Mouse (Mus musculus) gastrocnemius, adult 18-20 months (tissue): ENCODE data around the gene Tom1l2. TPM values are rescaled to one million over a fixed set of nuclear protein-coding genes. Genes with fewer than 3 reads are reported as not detected.

ENCODE experiments used
- DNase-seq: peaks from one replicate; pipeline ENCODE4 v3.0.0; 2021; ENCODE audit warnings: low spot score
- total RNA-seq, 2 experiments: library from RNA; stranded (reverse); gene quantifications; 2 replicates each; pipeline ENCODE4 v1.2.3; 2021

Gene Tom1l2
- total RNA-seq, 2 experiments from 2014 or later = 61.5 to 67.2 TPM

DNA sequence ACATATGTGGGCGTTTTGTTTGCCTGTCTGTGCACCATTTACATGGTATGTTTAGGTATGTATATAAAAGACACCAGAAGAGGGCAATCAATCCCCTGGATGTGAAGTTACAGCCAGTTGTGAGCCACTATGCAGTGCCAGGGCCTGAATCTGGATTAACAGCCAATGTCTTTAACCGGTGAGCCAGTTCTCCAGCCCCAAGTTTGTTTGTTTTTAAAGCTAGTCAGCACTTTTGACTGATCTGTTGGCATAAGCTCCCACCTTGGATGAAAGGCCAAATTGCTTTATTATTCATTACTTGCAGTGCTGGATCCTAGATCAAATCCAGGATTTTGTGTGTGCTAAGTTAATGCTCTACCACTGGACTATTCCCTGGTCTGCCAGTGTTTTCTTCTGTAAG, 1.3 kb downstream of the Tom1l2 start:
- no peak for DNase-seq

DNA sequence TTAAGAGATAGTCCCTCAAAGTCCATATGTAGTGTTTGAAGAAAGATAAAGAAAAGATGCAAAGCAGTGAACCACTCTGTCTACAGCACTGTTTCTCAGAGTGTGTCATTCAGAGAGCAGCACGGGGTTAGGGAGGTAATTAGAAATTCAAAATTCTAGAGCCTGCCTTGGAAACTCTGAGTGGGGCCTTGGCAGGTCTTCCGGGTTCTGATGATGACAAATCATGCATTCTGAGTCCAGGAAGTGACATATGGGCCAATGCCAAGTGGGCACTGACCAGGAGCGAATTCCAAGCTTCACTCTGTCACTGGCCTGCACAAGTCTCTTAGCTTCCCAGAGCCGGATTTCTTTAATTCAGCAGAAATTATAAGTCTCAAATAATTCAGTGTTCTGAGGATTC, 6.2 kb downstream of the Tom1l2 start:
- peak; percentile 47 for DNase-seq

DNA sequence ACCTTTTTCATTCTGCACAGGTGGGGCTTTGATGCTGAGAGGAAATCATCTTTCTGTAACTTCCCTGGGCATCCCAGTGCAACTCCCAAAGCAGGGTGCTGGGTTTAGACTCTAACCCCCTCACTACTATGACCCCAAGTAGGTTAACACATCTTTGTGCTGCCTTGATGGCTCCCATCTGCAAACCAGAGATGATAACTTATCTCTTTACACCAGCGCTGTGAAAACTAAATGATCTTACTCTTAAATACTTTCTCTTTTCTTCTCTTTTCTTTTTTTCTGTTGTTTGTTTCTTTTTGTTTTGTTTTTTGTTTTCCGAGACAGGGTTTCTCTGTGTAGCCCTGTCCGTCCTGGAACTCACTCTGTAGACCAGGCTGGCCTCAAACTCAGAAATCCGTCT, 6.8 kb downstream of the Tom1l2 start:
- DNase-seq = no peak

DNA sequence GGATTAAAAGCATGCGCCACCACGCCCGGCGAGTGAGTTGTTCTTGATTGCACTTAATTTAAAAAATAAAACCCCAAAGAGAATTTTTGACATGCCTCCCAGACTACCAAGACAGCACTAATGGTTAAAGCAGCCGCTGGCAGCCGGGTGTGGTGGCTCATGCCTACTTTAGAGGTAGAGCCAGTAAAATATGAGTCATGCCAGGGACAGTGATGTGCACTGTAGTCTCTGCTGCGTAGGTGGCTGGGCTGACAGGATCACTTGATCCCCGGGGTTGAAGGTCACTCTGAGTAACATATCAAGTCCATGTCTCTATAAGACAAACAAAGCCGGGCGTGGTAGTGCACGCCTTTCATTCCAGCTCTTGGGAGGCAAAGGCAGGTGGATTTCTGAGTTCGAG, 13.3 kb downstream of the Tom1l2 start:
- DNase-seq = no peak

DNA sequence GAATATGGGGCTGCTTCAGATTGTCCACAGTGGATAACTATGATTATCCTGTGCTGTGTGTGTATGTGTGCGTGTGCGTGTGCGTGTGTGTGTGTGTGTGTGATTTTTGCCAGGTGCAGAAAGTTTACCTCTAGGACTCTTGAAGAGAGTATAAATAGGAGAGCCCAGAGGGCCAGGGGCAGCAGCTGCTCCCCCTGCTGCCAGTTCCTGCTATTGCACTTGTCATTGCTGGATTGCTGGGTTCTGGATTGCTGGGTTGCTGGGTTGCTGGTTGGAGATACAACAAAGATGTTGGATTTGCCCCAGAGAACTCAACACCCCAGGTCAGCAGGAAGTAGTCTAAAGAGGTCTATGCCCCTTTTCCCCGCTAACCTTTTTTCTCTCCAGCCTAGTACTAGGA, 14.4 kb downstream of the Tom1l2 start:
- peak; percentile 47 for DNase-seq

DNA sequence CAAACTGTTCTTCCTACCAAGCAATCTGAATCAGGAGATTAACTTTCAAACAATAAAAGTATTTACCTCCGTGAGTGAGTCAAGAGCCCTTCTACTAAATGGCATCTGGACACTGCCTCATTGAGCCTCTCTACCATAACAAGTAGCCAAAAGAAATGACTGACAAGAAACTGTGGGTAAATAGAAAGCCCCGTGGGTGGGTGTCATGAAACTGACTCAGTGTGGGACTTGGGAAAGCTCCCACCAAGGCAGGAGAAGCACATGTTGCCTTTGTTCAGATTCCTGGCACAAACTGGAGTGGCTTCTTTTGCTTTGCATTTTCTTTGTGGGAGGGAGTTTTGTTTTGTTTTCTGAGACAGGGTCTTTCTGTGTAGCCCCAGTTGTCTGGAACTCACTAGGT, 16.9 kb downstream of the Tom1l2 start:
- DNase-seq = no peak

DNA sequence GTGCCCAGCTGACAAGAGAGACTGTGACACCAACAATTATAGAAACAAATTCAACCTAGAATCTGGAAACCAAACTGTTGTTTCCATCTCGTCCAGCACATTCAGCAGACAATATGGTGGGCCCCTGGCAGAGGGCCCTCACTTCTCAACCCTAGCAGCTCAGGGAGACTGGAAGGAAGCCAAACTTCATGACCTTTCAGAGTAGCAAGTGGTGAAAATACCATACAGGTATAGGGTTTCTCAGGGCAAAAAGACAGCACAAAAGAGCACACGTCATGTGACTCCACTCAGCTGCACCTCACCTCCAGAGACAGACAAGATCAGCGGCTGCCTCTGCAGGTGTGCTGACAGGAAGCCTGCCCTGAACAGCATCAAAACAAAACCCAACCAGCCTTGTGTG, 18.6 kb downstream of the Tom1l2 start:
- DNase-seq = no peak

DNA sequence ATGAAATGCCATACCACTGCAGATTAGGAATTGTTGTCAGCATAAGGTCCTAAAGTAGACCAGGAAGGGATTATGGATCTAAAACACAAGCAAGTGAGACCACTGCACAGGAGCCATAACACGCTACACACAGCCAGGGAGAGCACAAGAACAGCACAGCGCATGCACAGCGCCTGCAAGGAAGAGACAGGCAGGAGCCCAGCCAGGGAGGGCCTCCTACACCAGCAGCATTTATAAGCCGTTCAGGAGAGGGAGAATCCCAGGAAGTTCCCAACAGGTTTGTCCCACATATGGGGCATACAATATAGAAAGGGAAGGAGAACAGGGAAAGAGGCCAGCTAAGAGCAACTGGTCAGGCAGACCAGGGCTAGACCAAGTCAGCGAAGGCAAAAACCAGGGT, 19.2 kb downstream of the Tom1l2 start:
- no peak for DNase-seq

DNA sequence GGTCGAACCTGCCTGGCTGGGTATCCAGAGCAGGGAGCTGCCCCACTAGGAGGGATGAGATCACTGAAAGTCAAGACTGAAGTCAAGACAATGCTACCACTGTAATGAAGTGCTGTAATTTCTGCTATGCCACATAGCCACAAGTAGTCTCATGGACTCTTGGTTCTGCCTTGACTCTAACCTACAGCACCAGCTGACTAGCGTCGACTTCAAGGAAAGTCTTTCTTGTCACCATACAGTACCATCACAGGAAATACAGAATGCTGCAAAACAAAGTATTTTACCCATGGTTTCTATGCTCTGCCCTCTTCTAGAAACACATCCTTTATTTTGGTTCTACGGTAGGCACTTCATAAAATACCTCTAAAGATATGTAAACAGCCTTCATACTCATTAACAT, 22.2 kb downstream of the Tom1l2 start:
- no peak for DNase-seq

DNA sequence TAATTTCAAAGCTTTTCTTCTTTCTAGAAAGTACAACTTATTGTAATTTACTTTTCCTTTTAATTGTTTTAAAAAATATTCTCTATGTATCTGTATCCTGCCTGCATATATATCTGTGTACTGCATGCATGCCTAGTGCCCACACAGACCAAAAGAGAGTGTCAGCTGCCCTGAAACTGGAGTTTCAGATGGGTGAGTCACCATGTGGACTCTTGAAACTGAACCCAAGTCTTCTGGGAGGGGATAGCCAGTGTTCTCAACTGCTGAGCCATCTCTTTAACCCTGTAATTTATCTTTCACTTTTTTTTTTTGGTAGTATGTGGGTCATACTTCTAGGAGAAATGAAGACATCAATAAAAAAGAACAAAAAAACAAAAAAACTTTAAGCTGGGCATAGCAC, 29.0 kb downstream of the Tom1l2 start:
- DNase-seq = no peak

DNA sequence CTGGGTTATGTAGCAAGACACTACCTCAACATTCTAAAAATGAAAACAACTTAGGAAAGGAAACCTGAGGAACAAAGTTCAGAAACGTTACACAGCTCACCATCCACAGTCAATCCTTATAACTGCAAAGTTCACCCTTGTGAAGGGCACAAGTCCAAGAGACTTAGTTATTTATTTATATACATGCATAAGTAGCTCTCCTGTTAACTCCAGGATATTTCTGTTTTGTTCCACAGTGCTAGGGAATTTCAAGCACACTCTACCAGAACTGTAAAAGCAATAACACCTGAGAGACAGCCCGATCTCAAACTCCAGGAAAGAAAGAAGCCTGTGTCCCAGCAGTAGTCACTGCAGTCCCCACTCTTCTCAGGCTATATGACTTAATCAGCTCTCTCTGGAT, 31.3 kb downstream of the Tom1l2 start:
- no peak for DNase-seq

DNA sequence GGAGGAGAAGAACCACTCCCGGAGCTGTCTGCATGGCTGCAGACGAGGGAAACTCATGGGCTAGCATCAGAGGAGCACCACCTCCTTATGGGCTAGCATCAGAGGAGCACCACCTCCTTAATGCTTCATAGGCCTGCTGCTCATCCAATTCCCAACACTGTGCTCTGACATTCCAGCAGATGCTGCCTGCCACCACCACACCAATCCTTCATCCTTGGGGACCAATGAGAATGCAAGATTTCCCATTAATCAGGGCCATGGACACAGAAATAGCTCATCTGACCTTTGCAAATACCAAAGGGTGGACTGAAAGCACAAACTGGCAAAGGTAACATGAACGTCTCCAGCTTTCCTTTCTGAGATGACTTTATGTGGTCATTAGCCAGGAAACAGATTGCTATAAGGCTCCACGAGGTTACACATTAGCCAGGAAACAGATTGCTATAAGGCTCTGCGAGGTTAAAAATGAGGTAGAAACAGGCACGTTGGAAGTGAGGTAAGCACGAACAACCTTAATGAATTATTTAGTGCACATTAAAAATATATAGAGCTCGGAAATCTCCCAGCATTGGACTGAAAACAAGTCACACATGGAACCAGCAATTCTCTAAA, 32.2 kb downstream of the Tom1l2 start:
- no peak for DNase-seq

DNA sequence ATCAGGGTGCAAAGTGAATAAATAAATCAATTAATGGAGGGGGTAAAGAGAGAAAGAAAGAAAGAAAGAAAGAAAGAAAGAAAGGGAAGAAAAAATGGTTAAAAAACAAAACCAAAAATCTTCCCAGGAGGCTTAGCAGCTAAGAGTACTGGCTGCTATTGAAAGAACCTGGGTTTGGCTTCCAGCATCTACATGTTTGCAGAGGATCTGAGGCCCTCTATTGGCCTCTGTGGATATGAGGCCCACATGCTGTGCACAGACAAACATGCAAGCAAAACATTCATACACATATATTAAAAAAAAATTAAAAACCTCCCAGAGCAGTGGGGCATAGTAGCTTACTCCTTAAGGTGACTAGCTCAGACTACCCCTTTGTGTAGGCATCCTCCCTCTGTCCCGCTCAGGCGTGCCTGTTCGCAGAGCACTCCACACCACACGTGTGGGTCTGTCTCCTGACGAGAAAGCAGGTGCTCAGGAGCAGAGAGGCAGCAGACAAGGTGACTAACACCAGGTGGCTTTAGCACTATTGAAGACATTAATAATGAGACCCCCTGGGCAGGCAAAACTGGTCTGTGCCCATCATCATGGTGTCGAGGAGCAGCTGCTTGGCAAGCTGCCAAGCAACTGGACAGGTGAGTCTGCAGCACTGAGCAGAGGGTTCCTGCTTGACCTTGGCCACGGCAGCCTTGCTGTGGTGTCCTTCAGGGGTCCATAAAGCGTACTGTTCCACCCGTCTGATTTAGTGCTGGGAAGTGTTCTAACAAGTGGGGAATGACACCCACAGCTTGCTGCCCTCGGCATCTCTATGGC, 33.2 kb downstream of the Tom1l2 start:
- DNase-seq = no peak

DNA sequence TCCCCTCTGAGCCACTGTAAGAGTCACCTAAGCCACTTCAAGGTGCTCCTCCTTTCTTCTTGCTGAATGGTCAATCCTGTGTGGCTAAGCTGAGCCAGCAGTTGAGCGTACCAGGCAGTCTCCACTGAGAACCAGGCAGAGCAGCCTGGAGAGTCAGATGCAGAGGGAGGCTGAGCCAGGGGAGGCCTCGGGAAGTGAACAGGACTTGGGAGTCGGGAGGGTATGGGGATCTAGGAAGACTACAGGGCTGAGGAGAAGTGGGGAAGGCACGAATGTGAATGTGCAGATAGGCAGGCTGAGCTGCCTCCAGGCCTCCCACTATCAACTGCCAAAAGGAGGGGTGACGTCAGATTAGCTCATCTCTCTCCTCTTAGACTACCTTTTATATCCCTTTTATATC, 34.0 kb downstream of the Tom1l2 start:
- DNase-seq = peak; percentile 50

DNA sequence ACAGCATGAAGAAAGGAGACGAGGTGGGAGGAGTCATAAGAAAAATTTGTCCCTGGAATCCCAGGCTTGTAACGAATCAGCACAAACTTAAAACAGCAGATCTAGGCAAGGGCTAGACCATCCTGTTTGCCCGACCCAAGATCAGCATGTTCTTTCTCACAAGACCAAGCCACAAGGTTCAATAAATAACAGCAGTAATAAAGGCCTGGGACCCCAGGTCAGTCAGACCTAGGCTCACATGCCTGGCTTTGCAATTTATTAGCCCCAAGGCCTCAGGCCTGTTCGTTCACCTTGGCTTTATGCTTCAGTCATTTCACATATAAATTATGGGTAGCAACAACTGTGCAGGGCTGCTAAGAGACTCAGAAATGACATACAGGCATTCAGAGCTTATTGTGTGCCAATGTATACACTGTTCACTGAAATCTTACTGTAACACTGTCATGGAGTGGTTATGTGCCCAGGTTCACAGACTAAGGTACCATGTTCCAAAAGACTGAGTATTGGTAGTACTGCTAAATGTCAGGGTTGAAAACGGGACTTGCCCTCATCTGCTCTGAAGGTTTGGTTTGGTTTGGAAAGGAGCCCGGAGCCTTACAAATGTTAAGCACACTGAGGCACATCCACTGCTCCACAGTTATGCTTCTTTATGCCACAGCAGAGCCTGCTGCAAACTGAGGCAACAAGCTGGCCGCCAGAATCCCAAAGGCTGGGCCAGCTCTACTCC, 35.2 kb downstream of the Tom1l2 start:
- peak; percentile 48 for DNase-seq

DNA sequence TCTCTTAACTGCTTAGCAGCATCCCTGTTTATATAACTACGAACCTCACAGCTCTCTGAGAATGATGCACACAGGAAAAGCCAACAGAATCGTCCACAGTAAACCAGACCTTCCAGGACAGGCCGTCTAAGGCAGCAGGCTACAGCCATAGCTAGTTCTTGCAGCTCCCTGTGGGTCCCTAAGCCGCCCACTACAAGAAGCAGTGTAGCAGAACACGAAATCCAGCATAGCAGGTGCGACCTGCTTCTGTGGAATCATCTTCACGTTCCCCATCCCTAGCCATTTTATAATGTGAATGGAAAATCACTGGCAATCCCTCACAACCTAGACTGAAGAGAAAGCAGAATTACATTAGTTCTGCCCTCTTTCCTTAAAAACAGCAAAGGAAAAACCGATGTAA, 35.8 kb downstream of the Tom1l2 start:
- no peak for DNase-seq

DNA sequence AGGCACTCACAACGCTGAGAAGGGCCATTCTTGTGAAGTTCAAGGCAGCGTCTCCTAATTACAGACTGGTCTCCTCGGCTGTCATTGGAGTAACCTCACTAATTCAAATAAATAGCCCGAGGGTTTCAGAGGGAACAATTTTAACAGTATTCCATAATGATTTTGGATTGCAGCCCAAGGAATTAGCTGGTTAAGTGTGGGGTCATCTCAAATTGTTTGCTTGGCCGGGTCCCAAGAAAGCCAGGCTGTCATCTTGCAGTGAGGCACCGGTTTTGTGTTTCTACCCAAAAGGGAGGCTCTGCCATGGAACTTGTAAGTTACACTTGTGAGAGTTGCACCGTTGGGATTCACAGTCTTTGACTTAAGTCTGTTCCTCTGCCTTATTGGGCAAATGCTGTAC, 36.5 kb downstream of the Tom1l2 start:
- DNase-seq = no peak

DNA sequence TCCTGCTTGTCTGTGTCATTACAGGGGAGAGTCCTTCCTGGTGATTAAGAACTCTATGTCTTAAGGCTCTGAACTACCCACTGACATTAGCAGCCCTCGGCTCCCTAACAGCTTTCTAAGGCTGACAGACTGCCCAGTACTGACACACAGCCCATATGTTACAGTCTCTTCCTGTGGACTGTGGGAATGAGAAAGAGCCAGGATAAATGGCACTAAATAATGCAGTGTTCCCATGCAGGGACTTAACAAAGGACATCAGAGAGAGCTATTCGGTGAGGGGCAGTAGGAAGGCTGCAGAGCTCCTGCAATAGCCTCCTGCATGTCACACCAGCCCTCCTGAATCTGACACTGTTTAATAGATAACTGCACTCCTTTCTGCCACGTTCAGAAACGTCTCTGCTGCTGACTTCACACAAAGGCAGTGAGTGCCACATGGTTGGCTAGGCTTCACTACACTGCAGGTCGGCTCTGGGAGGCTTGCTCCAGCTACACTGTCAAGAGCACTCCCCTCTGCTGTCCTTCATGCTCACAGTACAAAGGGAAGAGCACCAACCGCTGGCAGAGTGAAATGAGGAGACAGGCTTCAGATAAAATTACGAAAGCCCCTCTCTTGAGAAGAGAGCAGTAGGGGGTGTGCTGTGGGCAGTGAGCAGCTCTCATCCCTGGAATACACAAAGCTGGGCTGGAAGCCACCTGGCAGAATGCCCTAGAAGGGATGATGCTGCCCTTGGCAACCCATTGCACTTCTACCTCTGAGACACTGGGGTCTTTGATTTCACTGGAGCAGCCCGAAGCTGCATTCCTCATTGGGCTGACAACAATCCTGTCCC, 41.5 kb downstream of the Tom1l2 start:
- peak; percentile 59 for DNase-seq

DNA sequence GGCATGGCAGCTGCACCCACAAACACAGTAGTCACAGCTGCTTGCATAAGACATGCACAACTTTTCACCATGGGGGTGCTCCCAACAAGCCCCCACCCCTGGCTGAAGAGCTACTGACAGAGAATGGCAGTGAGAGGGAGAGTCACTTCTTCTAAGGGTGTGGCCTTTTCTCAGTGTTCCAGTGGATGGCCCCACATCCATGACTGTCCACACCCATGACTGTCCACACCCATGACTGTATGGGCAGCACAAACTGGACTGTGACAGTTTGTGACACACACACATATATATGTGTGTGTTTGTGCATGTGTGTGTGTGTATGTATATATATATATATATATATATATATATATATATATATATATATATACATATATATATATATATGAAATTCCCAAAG, 42.8 kb downstream of the Tom1l2 start:
- DNase-seq = no peak

DNA sequence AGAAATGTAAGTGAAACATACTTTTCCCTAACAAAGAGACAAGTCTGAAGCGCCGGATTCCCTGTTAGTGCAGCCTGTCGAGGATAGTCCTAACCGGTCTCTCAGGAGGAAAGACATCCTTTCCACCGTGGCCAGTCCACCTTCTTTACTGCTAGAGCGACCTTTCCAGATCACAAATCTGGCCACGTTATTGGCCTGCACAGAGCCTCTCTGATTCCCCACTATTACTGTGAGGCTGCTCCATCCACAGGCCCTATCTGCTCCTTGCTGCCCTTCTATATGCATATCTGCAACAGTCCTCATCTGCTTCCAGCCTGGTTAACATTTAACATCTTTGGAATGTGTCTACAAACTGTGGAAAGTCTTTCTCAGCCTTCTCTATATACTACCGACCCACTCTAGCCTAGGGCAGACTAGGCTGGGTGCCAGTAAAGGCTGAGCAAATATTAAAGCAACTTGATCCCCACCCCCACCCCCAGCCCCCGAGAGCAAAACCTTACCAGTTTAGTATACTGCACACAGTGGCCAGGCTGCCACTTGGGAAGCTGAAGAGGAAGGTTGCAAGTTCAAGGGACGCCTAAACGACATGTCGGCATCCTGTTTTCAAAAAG, 44.1 kb downstream of the Tom1l2 start:
- DNase-seq = no peak

DNA sequence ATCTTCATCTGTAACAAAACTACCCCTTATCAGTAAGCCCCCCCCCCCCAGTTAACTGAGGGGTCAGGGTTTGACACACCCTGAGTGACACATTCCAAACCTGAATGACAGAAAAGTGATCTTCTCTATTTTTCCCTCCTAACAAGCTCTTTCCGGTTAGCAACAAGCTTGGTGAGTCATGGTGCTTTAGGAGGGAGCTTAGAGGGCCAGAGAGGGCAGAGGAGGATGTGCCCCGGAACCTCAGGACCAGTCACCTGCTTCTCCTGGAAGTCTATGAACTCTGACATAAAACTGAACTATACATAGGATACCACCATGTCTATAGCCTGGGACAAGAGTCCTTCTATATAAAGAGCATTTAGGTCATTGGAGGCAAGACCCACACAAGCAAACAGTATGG, 44.6 kb downstream of the Tom1l2 start:
- no peak for DNase-seq
